Comparison of ENCODE assay signal across 8 mouse cellular contexts in the genomic region with DNA sequence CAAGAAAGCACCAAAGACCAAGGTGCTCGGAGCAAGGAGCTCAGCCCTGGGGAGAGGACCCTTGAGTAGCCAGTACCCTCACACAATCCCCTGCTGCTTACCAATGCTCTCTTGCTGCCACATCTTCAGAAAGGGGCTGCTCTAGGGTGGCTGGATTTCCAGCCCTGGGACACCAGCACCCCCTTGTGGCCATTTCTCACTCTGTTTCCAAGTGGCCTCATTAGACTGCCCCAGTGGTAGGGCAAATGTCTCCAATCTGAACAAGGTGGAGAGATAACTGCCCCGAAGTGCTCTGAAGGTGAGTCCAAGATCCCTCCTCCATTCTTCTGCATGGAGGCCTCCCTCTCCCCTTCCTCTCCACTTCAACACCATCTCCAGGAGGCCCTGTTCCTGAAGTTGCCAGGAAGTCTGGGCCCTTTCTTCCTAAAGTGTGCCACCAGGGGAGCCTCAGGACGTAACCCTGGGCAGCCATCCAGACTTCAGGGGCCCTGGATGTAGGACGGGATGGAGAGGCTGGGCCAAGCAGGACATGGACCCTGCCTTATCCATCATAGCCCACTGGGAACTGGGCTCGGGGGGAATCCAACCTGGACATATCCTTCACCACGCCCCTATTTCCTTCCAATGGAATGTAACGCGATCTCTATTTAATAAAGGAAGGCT. TPM values are rescaled to one million over a fixed set of nuclear protein-coding genes. Genes with fewer than 3 reads are reported as not detected.
DNase-seq lines count a peak whose midpoint lies in the region; ATAC-seq and TF ChIP-seq lines count a peak whose summit lies in the region.

No protein-coding gene starts in this region.

- TF ChIP-seq CTCF in CH12.LX (conservative IDR thresholded peaks at IDR 0.05 in 1 of 2, IDR thresholded peaks at IDR 0.05 in 1 of 2; ENCODE audit: low read depth in 2 of 2, low read length in 2 of 2) = peak; percentile 69 to 94
- TF ChIP-seq CTCF in brain, embryonic 14.5 days (IDR thresholded peaks at IDR 0.05; ENCODE audit: borderline replicate concordance, extremely low read depth, insufficient read depth, insufficient read length) = peak; percentile 87

- peak; percentile 89 for TF ChIP-seq RAD21 in CH12.LX (IDR thresholded peaks at IDR 0.05; ENCODE audit: low read depth, low read length)

- WGBS in heart, embryonic 16.5 days = 51% methylated on average over 8 of the region's 8 CpGs
- WGBS in neural tube, embryonic 15.5 days = 68% methylated on average over 8 of the region's 8 CpGs

- no peaks in the 10 kb centered on the region for H3K79me2 ChIP-seq in CH12.LX (replicated peaks; ENCODE audit: control insufficient read depth, extremely low read depth, insufficient read depth, poor library complexity, severe bottlenecking)

- peak; percentile 29; the same call in 1 of the 2 replicates for ATAC-seq in erythroblast, adult 5-6 weeks (replicated peaks; ENCODE audit: low FRiP score, poor library complexity, severe bottlenecking)
- ATAC-seq in heart, embryonic 16.5 days (replicated peaks; ENCODE audit: extremely low read depth, insufficient read depth, low FRiP score) = peak; percentile 65; the same call in 1 of the 2 replicates
- ATAC-seq in neural tube, embryonic 15.5 days (ENCODE audit: low FRiP score) = peak; percentile 40; the same call in 1 of the 2 replicates

- no peak overlapping the region for H3K9ac ChIP-seq in CH12.LX (ENCODE audit: insufficient read depth, low read depth)
- no peak overlapping the region for H3K9ac ChIP-seq in heart, embryonic 16.5 days (ENCODE audit: low read length)
- no peak overlapping the region for H3K9ac ChIP-seq in neural tube, embryonic 15.5 days (replicated peaks)

- H3K4me2 ChIP-seq in CH12.LX (ENCODE audit: insufficient read depth, low read depth, poor library complexity, severe bottlenecking) = no peak overlapping the region
- no peak overlapping the region for H3K4me2 ChIP-seq in heart, embryonic 16.5 days (ENCODE audit: low read depth, low read length)
- H3K4me2 ChIP-seq in neural tube, embryonic 15.5 days = no peak overlapping the region

- TF ChIP-seq POLR2A in CH12.LX (IDR thresholded peaks at IDR 0.05; ENCODE audit: low read depth, low read length) = no peak
- TF ChIP-seq POLR2A in brain, embryonic 14.5 days (IDR thresholded peaks at IDR 0.05; ENCODE audit: borderline replicate concordance, extremely low read depth, insufficient read depth, insufficient read length, poor library complexity, severe bottlenecking) = no peak

- in situ Hi-C loops in CH12.LX (cut with MboI; ENCODE audit: low pct_ligation_motif_present, low pct_unique_long_range_greater_than_20kb, low sequenced_read_pairs) = loop anchor here (5.0 to 10.0 kb wide), 3 partner anchors 43 to 170 kb away; a partner anchor contains a TSS

- H3K4me1 ChIP-seq in CH12.LX (ENCODE audit: control insufficient read depth in 1 of 2, insufficient read depth in 2 of 2) = no peaks in the 10 kb centered on the region
- peaks cover 26% of the 10 kb centered on the region for H3K4me1 ChIP-seq in heart, embryonic 16.5 days (ENCODE audit: control insufficient read depth, insufficient read depth, low read length)
- peaks cover 3% of the 10 kb centered on the region; the same call in 1 of the 2 replicates for H3K4me1 ChIP-seq in neural tube, embryonic 15.5 days

- no peak for TF ChIP-seq EP300 in CH12.LX (IDR thresholded peaks at IDR 0.05; ENCODE audit: low read length)

- dilution Hi-C loops in CH12.LX (cut with MboI; ENCODE audit: extremely low pct_ligation_motif_present, extremely low pct_unique_long_range_greater_than_20kb, low sequenced_read_pairs) = no loop called here

- no peak overlapping the region for H3K4me3 ChIP-seq in CH12.LX (replicated peaks in 1 of 3; ENCODE audit: low read depth in 2 of 3, low read length in 2 of 3, poor library complexity in 1 of 3)
- no peak overlapping the region for H3K4me3 ChIP-seq in heart, embryonic 16.5 days (ENCODE audit: low read length)
- H3K4me3 ChIP-seq in neural tube, embryonic 15.5 days (replicated peaks) = no peak overlapping the region

- no peaks in the 10 kb centered on the region for H3K9me3 ChIP-seq in CH12.LX (replicated peaks; ENCODE audit: low read length)
- H3K9me3 ChIP-seq in heart, embryonic 16.5 days (replicated peaks; ENCODE audit: control insufficient read depth, low read length) = no peaks in the 10 kb centered on the region
- H3K9me3 ChIP-seq in neural tube, embryonic 15.5 days (replicated peaks) = no peaks in the 10 kb centered on the region

- no peaks in the 10 kb centered on the region for H3K36me3 ChIP-seq in CH12.LX (replicated peaks in 1 of 2; ENCODE audit: control insufficient read depth in 1 of 2, insufficient read depth in 1 of 2, low read length in 1 of 2)
- H3K36me3 ChIP-seq in heart, embryonic 16.5 days (ENCODE audit: control insufficient read depth, insufficient read depth) = no peaks in the 10 kb centered on the region
- no peaks in the 10 kb centered on the region for H3K36me3 ChIP-seq in neural tube, embryonic 15.5 days

- H3K27me3 ChIP-seq in CH12.LX (replicated peaks) = peaks cover 48% of the 10 kb centered on the region
- H3K27me3 ChIP-seq in heart, embryonic 16.5 days (ENCODE audit: control insufficient read depth, insufficient read depth, low read length) = no peaks in the 10 kb centered on the region
- H3K27me3 ChIP-seq in neural tube, embryonic 15.5 days (replicated peaks) = no peaks in the 10 kb centered on the region

- H3K27ac ChIP-seq in CH12.LX (ENCODE audit: insufficient read depth, low read depth) = no peak overlapping the region
- H3K27ac ChIP-seq in heart, embryonic 16.5 days (ENCODE audit: low read length) = no peak overlapping the region
- H3K27ac ChIP-seq in neural tube, embryonic 15.5 days (replicated peaks) = no peak overlapping the region

- peak; percentile 77 for DNase-seq in CH12.LX (ENCODE audit: extremely low read depth)
- peak; percentile 80 for DNase-seq in brain, embryonic 14.5 days (ENCODE audit: low read depth)
- DNase-seq in layer of hippocampus, adult 11-12 months (ENCODE audit: low spot score) = peak; percentile 82
- DNase-seq in lung, adult 18-20 months = peak; percentile 80 to 81
- DNase-seq in thymus, adult 18-20 months = peak; percentile 32 to 37

TF ChIP-seq in CH12.LX, 34 proteins besides CTCF, POLR2A, EP300 and RAD21:
- TF ChIP-seq ELF1 (IDR thresholded peaks at IDR 0.05; ENCODE audit: low read depth, low read length) (no peak), ZC3H11A (IDR thresholded peaks at IDR 0.05; ENCODE audit: low read depth, low read length) (peak; percentile 25; the same call in 1 of the 2 replicates), SMC3 (IDR thresholded peaks at IDR 0.05; ENCODE audit: low read depth, low read length) (peak; percentile 89), MAX (IDR thresholded peaks at IDR 0.05; ENCODE audit: low read length) (no peak)
TF ChIP-seq in CH12.LX: peak in this region for 2.

RNA-seq across cellular contexts. Expression of a gene that starts 6.5 kb away (rescaled TPM):
- total RNA-seq in CH12.LX (2012; rRNA removed) = 0.50 and 1.1 TPM in 2 replicates
- not detected in 2 replicates for total RNA-seq in CH12.LX (2014; rRNA removed)
- 0.26 and 0.29 TPM in 2 replicates for polyA plus RNA-seq in CH12.LX (2012; ENCODE audit: insufficient read length, low read depth)
- 42.8 and 44.8 TPM in 2 replicates for polyA plus RNA-seq in brain, embryonic 14.5 days (2012; rRNA removed)
- total RNA-seq in erythroblast, adult 5-6 weeks (2015; ENCODE audit: low replicate concordance) = 1.7 and 12.1 TPM in 2 replicates
- total RNA-seq in erythroblast, adult 5-6 weeks (2017; ENCODE audit: low replicate concordance) = 9.3 and 18.5 TPM in 2 replicates
- polyA plus RNA-seq in heart, embryonic 16.5 days (2015; fragmentation: Nextera tagmentation; extraction: Ambion mirVana) = 31.5 and 46.1 TPM in 2 replicates
- polyA plus RNA-seq in neural tube, embryonic 15.5 days (2015; fragmentation: Nextera tagmentation; extraction: Ambion mirVana) = 30.3 and 32.3 TPM in 2 replicates

RNA-seq across cellular contexts. Expression of a gene that starts 33.4 kb away (rescaled TPM):
- total RNA-seq in CH12.LX (2012; rRNA removed) (0.04 TPM in 1 of 2 replicates, not detected in the other), CH12.LX (2014; rRNA removed) (not detected in 2 replicates)
- not detected in 2 replicates for polyA plus RNA-seq in CH12.LX (2012; ENCODE audit: insufficient read length, low read depth)
- 19.5 and 20.0 TPM in 2 replicates for polyA plus RNA-seq in brain, embryonic 14.5 days (2012; rRNA removed)
- total RNA-seq in erythroblast, adult 5-6 weeks (2015; ENCODE audit: low replicate concordance) = 263 and 307 TPM in 2 replicates
- 530 and 535 TPM in 2 replicates for total RNA-seq in erythroblast, adult 5-6 weeks (2017; ENCODE audit: low replicate concordance)
- 22.1 and 24.0 TPM in 2 replicates for polyA plus RNA-seq in heart, embryonic 16.5 days (2015; fragmentation: Nextera tagmentation; extraction: Ambion mirVana)
- polyA plus RNA-seq in neural tube, embryonic 15.5 days (2015; fragmentation: Nextera tagmentation; extraction: Ambion mirVana) = 21.4 and 22.5 TPM in 2 replicates

RNA-seq across cellular contexts. Expression of a gene that starts 33.5 kb away (rescaled TPM):
- total RNA-seq in CH12.LX (2012; rRNA removed) (0.13 TPM in 1 of 2 replicates, not detected in the other), CH12.LX (2014; rRNA removed) (not detected in 2 replicates)
- not detected in 2 replicates for polyA plus RNA-seq in CH12.LX (2012; ENCODE audit: insufficient read length, low read depth)
- polyA plus RNA-seq in brain, embryonic 14.5 days (2012; rRNA removed) = 1.2 and 1.4 TPM in 2 replicates
- total RNA-seq in erythroblast, adult 5-6 weeks (2015; ENCODE audit: low replicate concordance) = not detected in 2 replicates
- total RNA-seq in erythroblast, adult 5-6 weeks (2017; ENCODE audit: low replicate concordance) = not detected in 2 replicates
- polyA plus RNA-seq in heart, embryonic 16.5 days (2015; fragmentation: Nextera tagmentation; extraction: Ambion mirVana) = 0.28 and 0.30 TPM in 2 replicates
- polyA plus RNA-seq in neural tube, embryonic 15.5 days (2015; fragmentation: Nextera tagmentation; extraction: Ambion mirVana) = 2.1 and 2.3 TPM in 2 replicates

RNA-seq across cellular contexts. Expression of a gene that starts 54.5 kb away (rescaled TPM):
- 284 and 317 TPM in 2 replicates for total RNA-seq in CH12.LX (2012; rRNA removed)
- total RNA-seq in CH12.LX (2014; rRNA removed) = 279 and 303 TPM in 2 replicates
- polyA plus RNA-seq in CH12.LX (2012; ENCODE audit: insufficient read length, low read depth) = 2,849 and 3,031 TPM in 2 replicates
- polyA plus RNA-seq in brain, embryonic 14.5 days (2012; rRNA removed) = 574 and 777 TPM in 2 replicates
- 939 and 1,145 TPM in 2 replicates for total RNA-seq in erythroblast, adult 5-6 weeks (2015; ENCODE audit: low replicate concordance)
- 1,067 and 1,257 TPM in 2 replicates for total RNA-seq in erythroblast, adult 5-6 weeks (2017; ENCODE audit: low replicate concordance)
- polyA plus RNA-seq in heart, embryonic 16.5 days (2015; fragmentation: Nextera tagmentation; extraction: Ambion mirVana) = 1,934 and 2,252 TPM in 2 replicates
- polyA plus RNA-seq in neural tube, embryonic 15.5 days (2015; fragmentation: Nextera tagmentation; extraction: Ambion mirVana) = 1,798 and 1,858 TPM in 2 replicates

Comparison
In these comparisons a context has a peak if more than half of its experiments do, and no peak if none do; other contexts are left out.
1. RNA of a gene that starts 6.5 kb away (polyA plus RNA-seq): 42.8 to 44.8 TPM in brain, embryonic 14.5 days, 30.3 to 32.3 TPM in neural tube, embryonic 15.5 days and 31.5 to 46.1 TPM in heart, embryonic 16.5 days; 0.26 to 0.29 TPM in CH12.LX; every median in the first group is over 10 times any median in the second.
2. RNA of a gene that starts 33.4 kb away (polyA plus RNA-seq): 22.1 to 24.0 TPM in heart, embryonic 16.5 days, 21.4 to 22.5 TPM in neural tube, embryonic 15.5 days and 19.5 to 20.0 TPM in brain, embryonic 14.5 days; not detected in CH12.LX; every median in the first group is over 10 times any median in the second.
3. Peak in every context shown above with its lines, with median percentiles within 50 percentile points of each other: DNase-seq and ATAC-seq.